Mouse (Mus musculus): ENCODE measurements at regions not wholly inside any gene's neighbourhood (a gene's known extent, or its start where the extent isn't known, plus 50 kb on each side); places are given as distances from the start of the nearest gene placed in this dataset.

DNA sequence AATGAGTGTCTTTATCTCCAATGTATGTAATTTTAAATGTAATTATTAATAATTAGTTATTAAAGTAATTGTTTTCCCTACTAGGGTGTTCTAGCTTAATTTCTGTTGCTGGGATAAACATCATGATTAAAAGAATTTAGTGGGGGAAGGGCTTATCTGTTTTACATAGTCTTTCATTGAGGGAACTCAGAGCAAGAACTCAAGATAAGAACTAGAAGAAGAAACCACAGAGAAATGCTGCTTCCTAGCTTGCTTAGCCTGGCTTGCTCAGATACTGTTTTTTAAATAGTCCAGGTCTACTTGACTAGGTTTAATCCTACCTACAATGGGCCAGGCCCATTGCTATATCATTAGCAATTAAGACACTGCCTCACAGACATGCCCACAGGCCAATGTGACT is 400.3 kb downstream of the Sqor start:
- no peak for DNase-seq (ENCODE audit: low read depth)
- TF ChIP-seq CTCF (IDR thresholded peaks at IDR 0.05; ENCODE audit: borderline replicate concordance, extremely low read depth, insufficient read depth, insufficient read length) (no peak), POLR2A (IDR thresholded peaks at IDR 0.05; ENCODE audit: borderline replicate concordance, extremely low read depth, insufficient read depth, insufficient read length, poor library complexity, severe bottlenecking) (no peak)

DNA sequence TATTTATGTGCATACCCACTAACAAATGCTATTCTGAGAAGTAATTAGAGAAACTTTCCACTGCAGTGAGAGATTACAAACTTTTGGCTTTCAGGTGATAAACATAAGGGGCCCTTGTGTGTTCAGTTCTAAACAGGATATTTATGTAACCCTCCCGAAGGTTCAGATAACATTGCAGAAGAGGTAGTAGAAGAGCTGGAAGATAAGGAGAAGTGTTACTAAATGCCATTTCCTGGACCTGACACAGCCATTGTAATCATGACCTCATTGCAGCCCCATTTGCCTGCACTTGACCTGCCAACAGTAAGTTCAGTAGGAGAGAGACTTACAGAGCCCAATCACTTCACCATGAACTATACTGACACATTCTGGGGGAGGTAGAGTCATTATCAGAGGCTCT is 405.6 kb downstream of the Sqor start:
- DNase-seq (ENCODE audit: low read depth): no peak
- TF ChIP-seq POLR2A (IDR thresholded peaks at IDR 0.05; ENCODE audit: borderline replicate concordance, extremely low read depth, insufficient read depth, insufficient read length, poor library complexity, severe bottlenecking): no peak
- no peak for TF ChIP-seq CTCF (IDR thresholded peaks at IDR 0.05; ENCODE audit: borderline replicate concordance, extremely low read depth, insufficient read depth, insufficient read length)

DNA sequence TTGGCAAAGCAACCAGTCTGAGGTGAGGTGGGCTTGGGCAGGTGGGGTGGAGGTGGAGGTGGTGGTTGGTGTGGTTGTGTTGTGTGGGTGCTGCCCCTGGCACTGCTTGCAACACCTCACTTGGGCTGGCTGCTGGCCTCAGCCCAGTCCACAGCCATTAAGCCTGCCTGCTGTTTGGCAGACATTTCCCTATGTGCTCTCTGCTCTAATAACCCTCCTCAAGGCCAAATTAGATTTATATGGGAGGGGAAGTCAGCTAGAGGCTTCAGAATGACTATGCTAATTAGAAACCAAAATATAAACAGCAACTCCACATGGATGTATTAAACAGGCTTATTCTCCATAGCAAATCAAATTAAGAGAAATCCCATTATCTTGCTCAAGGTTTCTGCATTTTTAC is 417.2 kb downstream of the Sqor start:
- DNase-seq (ENCODE audit: low read depth): peak; percentile 61
- TF ChIP-seq CTCF (IDR thresholded peaks at IDR 0.05; ENCODE audit: borderline replicate concordance, extremely low read depth, insufficient read depth, insufficient read length) (no peak), POLR2A (IDR thresholded peaks at IDR 0.05; ENCODE audit: borderline replicate concordance, extremely low read depth, insufficient read depth, insufficient read length, poor library complexity, severe bottlenecking) (no peak)

DNA sequence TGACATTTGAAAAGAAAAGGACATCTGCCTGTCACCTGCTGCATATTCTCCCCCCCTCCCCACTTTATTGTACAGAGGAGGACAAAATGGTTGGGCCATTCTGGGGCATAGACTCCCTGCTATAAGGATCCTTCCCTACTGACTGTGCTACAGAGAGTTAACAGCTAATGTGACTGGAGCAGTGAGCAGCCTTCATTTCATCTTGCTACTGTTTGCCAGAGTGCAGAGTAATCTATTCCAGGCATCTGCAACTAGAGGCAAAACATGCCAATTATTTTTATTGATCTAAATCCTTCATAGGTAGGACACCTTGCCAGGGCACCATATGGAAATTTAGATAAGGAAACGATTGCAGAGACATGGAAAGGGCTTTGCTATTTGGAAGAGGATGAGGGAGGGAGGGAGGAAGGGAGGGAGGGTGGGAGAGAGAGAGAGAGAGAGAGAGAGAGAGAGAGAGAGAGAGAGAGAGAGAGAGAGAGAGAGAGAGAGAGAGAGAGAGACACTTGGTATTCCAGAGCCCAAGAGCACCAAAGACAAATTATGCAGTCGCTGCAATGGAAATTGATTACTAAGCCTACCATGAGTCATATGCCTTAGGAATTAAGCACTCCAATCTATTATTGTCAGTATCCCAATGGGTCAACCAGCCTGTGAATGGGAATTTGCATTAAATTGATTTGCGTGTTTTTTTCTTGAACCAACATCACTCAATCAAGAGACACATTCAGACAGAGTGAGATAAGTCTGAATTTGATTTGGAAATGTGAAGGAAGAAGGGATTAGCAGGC is 426.0 kb downstream of the Sqor start:
- peak; percentile 48 for DNase-seq (ENCODE audit: low read depth)
- no peak for TF ChIP-seq POLR2A (IDR thresholded peaks at IDR 0.05; ENCODE audit: borderline replicate concordance, extremely low read depth, insufficient read depth, insufficient read length, poor library complexity, severe bottlenecking)
- no peak for TF ChIP-seq CTCF (IDR thresholded peaks at IDR 0.05; ENCODE audit: borderline replicate concordance, extremely low read depth, insufficient read depth, insufficient read length)

DNA sequence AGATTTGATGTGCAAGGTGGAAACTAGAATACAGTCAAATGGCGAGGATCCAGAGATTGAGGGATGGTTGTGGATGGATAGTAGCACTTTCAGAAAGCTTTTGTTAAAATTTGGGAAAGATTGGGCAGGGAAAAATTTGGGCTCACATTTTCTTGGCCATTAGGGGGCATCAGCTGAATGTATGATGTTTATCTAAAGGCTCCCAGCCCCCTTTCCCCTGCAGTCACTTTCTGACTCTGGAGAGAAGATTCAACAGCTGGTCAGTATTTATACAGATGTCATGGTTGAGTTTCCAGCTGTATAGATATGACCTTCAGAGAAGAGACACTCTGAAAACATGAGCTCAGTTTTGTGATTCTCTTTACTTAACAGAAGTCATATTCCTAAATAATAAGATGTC is 429.5 kb downstream of the Sqor start:
- DNase-seq (ENCODE audit: low read depth): peak; percentile 17
- TF ChIP-seq POLR2A (IDR thresholded peaks at IDR 0.05; ENCODE audit: borderline replicate concordance, extremely low read depth, insufficient read depth, insufficient read length, poor library complexity, severe bottlenecking): no peak
- peak; percentile 9; the same call in 1 of the 2 replicates for TF ChIP-seq CTCF (IDR thresholded peaks at IDR 0.05; ENCODE audit: borderline replicate concordance, extremely low read depth, insufficient read depth, insufficient read length)

Measured in brain, embryonic 14.5 days (tissue).